Mouse (Mus musculus): ENCODE data around the gene Fam227a. TPM values are rescaled to one million over a fixed set of nuclear protein-coding genes. Genes with fewer than 3 reads are reported as not detected.

Fam227a gene
- polyA plus RNA-seq (2015; fragmentation: Nextera tagmentation; extraction: Ambion mirVana), result 0.14 and 0.15 TPM in 2 replicates

DNA sequence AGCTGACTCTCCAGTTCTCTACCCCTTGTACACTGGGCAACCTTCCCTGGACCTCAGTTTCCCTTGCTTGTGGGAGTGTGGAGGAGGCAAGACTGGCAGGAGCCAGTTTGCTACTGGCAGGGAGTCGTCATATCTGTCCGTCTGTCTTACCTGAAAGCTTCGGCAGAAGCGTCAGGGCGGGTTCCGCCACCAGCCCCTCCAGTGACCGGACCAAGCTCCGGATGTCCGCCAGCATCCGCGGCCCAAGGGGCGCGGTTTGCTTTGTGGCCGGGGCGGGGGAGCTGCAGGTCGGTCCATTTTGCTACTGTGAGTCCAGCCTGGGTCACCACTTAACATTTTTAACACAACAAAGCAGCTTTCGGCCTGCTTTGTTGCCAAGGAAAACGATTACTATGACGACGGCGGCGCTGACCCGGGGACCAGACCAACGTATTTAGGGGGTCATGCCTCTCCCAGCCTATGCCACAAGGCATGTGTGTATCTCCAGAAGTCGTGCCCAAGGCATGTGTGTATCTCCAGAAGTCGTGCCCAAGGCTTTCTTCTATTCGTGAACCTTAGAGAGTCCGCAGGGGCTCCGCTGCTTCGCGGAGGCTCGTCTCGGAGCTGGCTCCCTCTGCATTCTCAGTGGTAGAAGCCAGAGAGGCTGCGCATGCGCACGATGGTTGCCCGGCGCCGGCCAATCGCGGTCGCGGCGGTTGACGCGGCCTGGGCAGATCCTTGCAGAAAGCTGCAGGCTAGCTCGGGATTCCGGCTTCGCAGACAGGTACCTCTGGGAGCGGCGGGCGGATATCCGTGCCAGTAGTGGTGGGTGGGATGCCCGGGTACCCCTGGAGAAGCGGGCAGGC is at the start of gene Fam227a, which contains the start of gene Cby1:
Gene Fam227a (minus strand): TSS at position 426 of the 845 bp plus-strand sequence.
Gene Cby1 (plus strand): TSS at position 669 of the 845 bp plus-strand sequence.
- peak within 1 kb of the TSS; percentile 86 for H3K4me2 ChIP-seq (ENCODE audit: low read depth, low read length)
- ATAC-seq (ENCODE audit: low read depth), result peak; percentile 90
- WGBS (ENCODE audit: insufficient replicate concordance), result under 1% methylated on average over 55 of the region's 55 CpGs
- peaks cover 12% of the 10 kb centered on the region for H3K4me1 ChIP-seq (ENCODE audit: control insufficient read depth, low read depth, low read length)
- peak within 1 kb of the TSS; percentile 71 for H3K4me3 ChIP-seq (ENCODE audit: low read depth, low read length)
- H3K27me3 ChIP-seq (ENCODE audit: control insufficient read depth, insufficient read depth, low read depth, low read length), result no peaks in the 10 kb centered on the region
- no peaks in the 10 kb centered on the region for H3K9me3 ChIP-seq (replicated peaks; ENCODE audit: control insufficient read depth, low read length)
- H3K27ac ChIP-seq (ENCODE audit: low read length), result peak within 1 kb of the TSS; percentile 67
- no peaks in the 10 kb centered on the region for H3K36me3 ChIP-seq (ENCODE audit: control insufficient read depth, insufficient read depth)
- peak within 1 kb of the TSS; percentile 83 for H3K9ac ChIP-seq (ENCODE audit: low read depth, low read length)

DNA sequence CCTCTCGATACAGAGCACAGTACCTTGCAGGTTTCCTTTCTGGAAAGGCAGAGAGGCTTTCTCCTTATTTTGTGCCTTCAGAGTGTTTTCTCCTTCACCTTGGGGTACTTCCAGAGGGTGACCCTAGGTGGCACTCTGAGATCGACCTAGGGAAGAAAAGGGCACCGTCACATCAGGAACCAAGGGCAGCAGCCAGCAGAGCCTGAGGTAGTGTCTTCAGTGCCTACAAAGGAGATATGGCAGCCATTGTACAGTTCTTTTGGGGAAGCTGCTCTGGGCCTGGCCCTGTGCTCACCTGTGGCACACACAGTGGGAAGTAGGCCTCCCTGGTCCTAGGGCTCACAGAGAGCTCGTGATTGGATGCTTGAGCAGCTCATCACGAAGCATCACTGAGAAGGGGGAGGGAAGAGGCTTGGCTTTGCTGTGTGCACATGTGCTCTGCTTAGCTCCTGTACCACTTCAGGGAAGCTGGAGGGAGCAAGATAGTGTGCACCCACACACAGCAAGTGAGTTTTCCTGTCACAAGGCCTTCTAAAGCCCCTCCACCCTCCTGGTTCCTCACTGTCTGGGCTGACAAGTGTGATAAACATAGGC is 49.6 kb upstream of the Fam227a start:
- Histone ChIP-seq H3K4me1 (ENCODE audit: control insufficient read depth, low read depth, low read length) (no peaks in the 10 kb centered on the region), H3K9ac (ENCODE audit: low read depth, low read length) (no peak overlapping the region), H3K27ac (ENCODE audit: low read length) (no peak overlapping the region), H3K4me2 (ENCODE audit: low read depth, low read length) (no peak overlapping the region), H3K4me3 (ENCODE audit: low read depth, low read length) (no peak overlapping the region), H3K27me3 (ENCODE audit: control insufficient read depth, insufficient read depth, low read depth, low read length) (no peaks in the 10 kb centered on the region), H3K36me3 (ENCODE audit: control insufficient read depth, insufficient read depth) (peaks cover 44% of the 10 kb centered on the region), H3K9me3 (replicated peaks; ENCODE audit: control insufficient read depth, low read length) (no peaks in the 10 kb centered on the region)
- 78% methylated on average over 5 of the region's 5 CpGs for WGBS (ENCODE audit: insufficient replicate concordance)
- ATAC-seq (ENCODE audit: low read depth), result no peak

GRCm38 (mm10) chr15:79706603-79707214 is 48.0 kb upstream of the Fam227a start:
- no peak overlapping the region for H3K27ac ChIP-seq (ENCODE audit: low read length)
- no peak overlapping the region for H3K9ac ChIP-seq (ENCODE audit: low read depth, low read length)
- no peak overlapping the region for H3K4me3 ChIP-seq (ENCODE audit: low read depth, low read length)
- no peaks in the 10 kb centered on the region for H3K27me3 ChIP-seq (ENCODE audit: control insufficient read depth, insufficient read depth, low read depth, low read length)
- ATAC-seq (ENCODE audit: low read depth), result no peak
- H3K9me3 ChIP-seq (replicated peaks; ENCODE audit: control insufficient read depth, low read length), result no peaks in the 10 kb centered on the region
- H3K36me3 ChIP-seq (ENCODE audit: control insufficient read depth, insufficient read depth), result peaks cover 33% of the 10 kb centered on the region
- no peak overlapping the region for H3K4me2 ChIP-seq (ENCODE audit: low read depth, low read length)
- no peaks in the 10 kb centered on the region for H3K4me1 ChIP-seq (ENCODE audit: control insufficient read depth, low read depth, low read length)
- WGBS (ENCODE audit: insufficient replicate concordance), result 80% methylated on average over 17 of the region's 17 CpGs

- WGBS (ENCODE audit: insufficient replicate concordance), result 67% methylated on average over 9 of the region's 9 CpGs
- H3K9me3 ChIP-seq (replicated peaks; ENCODE audit: control insufficient read depth, low read length), result no peaks in the 10 kb centered on the region
- no peak overlapping the region for H3K4me2 ChIP-seq (ENCODE audit: low read depth, low read length)
- H3K27me3 ChIP-seq (ENCODE audit: control insufficient read depth, insufficient read depth, low read depth, low read length), result no peaks in the 10 kb centered on the region
- no peak overlapping the region for H3K4me3 ChIP-seq (ENCODE audit: low read depth, low read length)
- 0 out of 2 replicates have a peak overlapping the region, but pooled peaks have one; percentile 3 for H3K27ac ChIP-seq (ENCODE audit: low read length)
- ATAC-seq (ENCODE audit: low read depth), result no peak
- H3K4me1 ChIP-seq (ENCODE audit: control insufficient read depth, low read depth, low read length), result peaks cover 53% of the 10 kb centered on the region
- no peak overlapping the region for H3K9ac ChIP-seq (ENCODE audit: low read depth, low read length)
- peaks cover 7% of the 10 kb centered on the region; the same call in 1 of the 2 replicates for H3K36me3 ChIP-seq (ENCODE audit: control insufficient read depth, insufficient read depth)
Measured at GRCm38 (mm10) chr15:79697558-79698187, 38.9 kb upstream of the Fam227a start.

DNA sequence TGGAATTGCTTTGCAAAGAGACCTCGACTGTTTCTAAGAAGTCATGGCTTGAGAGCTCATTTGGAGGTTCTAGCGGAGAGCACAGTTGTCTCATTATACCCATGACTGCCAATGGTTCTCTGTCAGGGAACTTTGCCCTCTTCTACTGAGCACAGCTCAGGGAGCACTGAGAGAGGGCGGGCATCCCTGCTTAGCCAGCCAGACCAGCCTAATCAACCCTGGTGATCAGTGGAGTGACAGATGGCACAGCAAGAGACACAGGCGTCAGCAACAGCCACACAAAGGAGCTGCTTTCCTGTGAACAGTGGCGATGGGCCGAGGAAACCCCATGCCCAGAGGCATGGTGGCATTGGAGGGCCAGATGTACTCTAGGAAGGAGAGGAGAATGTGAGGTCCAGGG is 38.3 kb upstream of the Fam227a start:
- Histone ChIP-seq H3K9ac (ENCODE audit: low read depth, low read length) (no peak overlapping the region), H3K4me3 (ENCODE audit: low read depth, low read length) (no peak overlapping the region), H3K4me2 (ENCODE audit: low read depth, low read length) (no peak overlapping the region), H3K4me1 (ENCODE audit: control insufficient read depth, low read depth, low read length) (peaks cover 59% of the 10 kb centered on the region), H3K9me3 (replicated peaks; ENCODE audit: control insufficient read depth, low read length) (no peaks in the 10 kb centered on the region), H3K36me3 (ENCODE audit: control insufficient read depth, insufficient read depth) (peaks cover 7% of the 10 kb centered on the region; the same call in 1 of the 2 replicates), H3K27me3 (ENCODE audit: control insufficient read depth, insufficient read depth, low read depth, low read length) (no peaks in the 10 kb centered on the region), H3K27ac (ENCODE audit: low read length) (0 out of 2 replicates have a peak overlapping the region, but pooled peaks have one; percentile 3)
- ATAC-seq (ENCODE audit: low read depth), result no peak
- 53% methylated on average over 6 of the region's 6 CpGs for WGBS (ENCODE audit: insufficient replicate concordance)

GRCm38 (mm10) chr15:79696508-79696907 is 37.8 kb upstream of the Fam227a start:
- H3K27me3 ChIP-seq (ENCODE audit: control insufficient read depth, insufficient read depth, low read depth, low read length), result no peaks in the 10 kb centered on the region
- no peaks in the 10 kb centered on the region for H3K9me3 ChIP-seq (replicated peaks; ENCODE audit: control insufficient read depth, low read length)
- WGBS (ENCODE audit: insufficient replicate concordance), result 85% methylated on average over 2 of the region's 2 CpGs
- no peak for ATAC-seq (ENCODE audit: low read depth)
- H3K4me1 ChIP-seq (ENCODE audit: control insufficient read depth, low read depth, low read length), result peaks cover 64% of the 10 kb centered on the region
- H3K4me3 ChIP-seq (ENCODE audit: low read depth, low read length), result no peak overlapping the region
- H3K27ac ChIP-seq (ENCODE audit: low read length), result no peak overlapping the region
- H3K36me3 ChIP-seq (ENCODE audit: control insufficient read depth, insufficient read depth), result peaks cover 7% of the 10 kb centered on the region; the same call in 1 of the 2 replicates
- H3K4me2 ChIP-seq (ENCODE audit: low read depth, low read length), result no peak overlapping the region
- H3K9ac ChIP-seq (ENCODE audit: low read depth, low read length), result no peak overlapping the region

GRCm38 (mm10) chr15:79695516-79695915 is 36.8 kb upstream of the Fam227a start:
- peak overlapping the region; percentile 89 for H3K27ac ChIP-seq (ENCODE audit: low read length)

DNA sequence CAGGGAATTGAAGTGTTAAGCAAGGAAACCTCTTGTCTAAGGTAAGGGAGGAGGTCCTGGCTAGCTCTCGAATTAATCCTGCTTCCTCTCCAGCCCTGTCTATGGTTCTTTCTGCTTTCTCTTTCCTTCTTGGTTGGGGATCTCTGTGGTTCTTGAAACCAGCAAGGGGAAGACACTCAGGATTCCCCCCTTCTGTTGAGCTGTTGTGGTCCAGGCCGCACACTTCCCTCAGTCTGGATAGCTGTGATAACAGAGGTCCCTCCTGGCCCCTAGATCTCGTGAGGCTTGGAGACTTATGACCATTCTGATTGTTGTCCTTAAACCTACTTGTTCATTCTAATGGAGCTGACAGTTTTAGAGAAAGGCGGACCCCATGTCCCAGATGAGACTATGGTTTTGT is 35.8 kb upstream of the Fam227a start:
- no peak for ATAC-seq (ENCODE audit: low read depth)
- Histone ChIP-seq H3K4me3 (ENCODE audit: low read depth, low read length) (peak overlapping the region; percentile 86), H3K27ac (ENCODE audit: low read length) (peak overlapping the region; percentile 89), H3K4me2 (ENCODE audit: low read depth, low read length) (peak overlapping the region; percentile 95), H3K36me3 (ENCODE audit: control insufficient read depth, insufficient read depth) (peaks cover 7% of the 10 kb centered on the region; the same call in 1 of the 2 replicates), H3K27me3 (ENCODE audit: control insufficient read depth, insufficient read depth, low read depth, low read length) (no peaks in the 10 kb centered on the region), H3K9ac (ENCODE audit: low read depth, low read length) (peak overlapping the region; percentile 97), H3K4me1 (ENCODE audit: control insufficient read depth, low read depth, low read length) (peaks cover 71% of the 10 kb centered on the region), H3K9me3 (replicated peaks; ENCODE audit: control insufficient read depth, low read length) (no peaks in the 10 kb centered on the region)
- WGBS (ENCODE audit: insufficient replicate concordance), result 18% methylated on average over 4 of the region's 4 CpGs

More at GRCm38 (mm10) chr15:79695516-79695915, 36.8 kb upstream of the Fam227a start:
- peak overlapping the region; percentile 95 for H3K4me2 ChIP-seq (ENCODE audit: low read depth, low read length)
- 0 out of 2 replicates have a peak overlapping the region, but pooled peaks have one; percentile 1 for H3K9ac ChIP-seq (ENCODE audit: low read depth, low read length)
- no peaks in the 10 kb centered on the region for H3K27me3 ChIP-seq (ENCODE audit: control insufficient read depth, insufficient read depth, low read depth, low read length)
- ATAC-seq (ENCODE audit: low read depth), result peak; percentile 31
- H3K4me1 ChIP-seq (ENCODE audit: control insufficient read depth, low read depth, low read length), result peaks cover 65% of the 10 kb centered on the region
- peaks cover 7% of the 10 kb centered on the region; the same call in 1 of the 2 replicates for H3K36me3 ChIP-seq (ENCODE audit: control insufficient read depth, insufficient read depth)
- 20% methylated on average over 3 of the region's 3 CpGs for WGBS (ENCODE audit: insufficient replicate concordance)
- peak overlapping the region; percentile 86; the same call in 1 of the 2 replicates for H3K4me3 ChIP-seq (ENCODE audit: low read depth, low read length)
- no peaks in the 10 kb centered on the region for H3K9me3 ChIP-seq (replicated peaks; ENCODE audit: control insufficient read depth, low read length)

Measured in liver, embryonic 16.5 days (tissue).